Mouse (Mus musculus) G1E (cell line): ENCODE measurements at regions not wholly inside any gene's neighbourhood (a gene's known extent, or its start where the extent isn't known, plus 50 kb on each side); places are given as distances from the start of the nearest gene placed in this dataset.
A peak's percentile ranks its signal among the peaks of the same experiment; 100 is the strongest.

Source experiments
- ATAC-seq: 2 replicates; pipeline ENCODE4 v1.8.0; 2016; ENCODE audit warnings: mild to moderate bottlenecking; ENCODE audit not compliant: insufficient number of reproducible peaks, poor library complexity, low FRiP score, severe bottlenecking; ENCODE audit errors: extremely low read depth
- DNase-seq: peaks from one replicate; pipeline ENCODE4 v3.0.0; 2012; ENCODE audit warnings: low spot score
- H3K27me3 ChIP-seq: 2 replicates; pipeline ENCODE4 v1.6.1; 2012; ENCODE audit warnings: mild to moderate bottlenecking, low read length, inconsistent platforms; ENCODE audit not compliant: insufficient read depth
- H3K36me3 ChIP-seq: replicated peaks from 2 replicates; pipeline ENCODE3; 2012; ENCODE audit warnings: mild to moderate bottlenecking, inconsistent platforms
- H3K4me1 ChIP-seq: 2 replicates; pipeline ENCODE4 v1.6.1; 2012; ENCODE audit warnings: low read depth, low read length, inconsistent platforms, mixed read lengths; ENCODE audit not compliant: insufficient read depth
- H3K4me3 ChIP-seq: 2 replicates; pipeline ENCODE4 v1.5.1; 2012; ENCODE audit warnings: low read depth, mild to moderate bottlenecking, inconsistent platforms, low read length, moderate library complexity, mixed read lengths
- H3K9me3 ChIP-seq: replicated peaks from 2 replicates; pipeline ENCODE4 v1.6.1; 2012; ENCODE audit warnings: inconsistent platforms
- CTCF ChIP-seq: IDR thresholded peaks from 2 replicates; pipeline ENCODE4 v1.5.1; 2012; ENCODE audit warnings: low read depth, low read length, inconsistent platforms, mixed read lengths
- GATA1 ChIP-seq: IDR thresholded peaks from 2 replicates; pipeline ENCODE4 v1.6.1; 2012; ENCODE audit warnings: borderline replicate concordance, low read length, inconsistent platforms, mixed read lengths
- GATA2 ChIP-seq: IDR thresholded peaks from 2 replicates; pipeline ENCODE4 v1.6.1; 2012; ENCODE audit warnings: low read depth, low read length, inconsistent platforms, borderline replicate concordance
- POLR2AphosphoS5 ChIP-seq: IDR thresholded peaks from 2 replicates; pipeline ENCODE4 v1.6.1; 2012; ENCODE audit warnings: low read depth, low read length, inconsistent platforms; ENCODE audit not compliant: insufficient replicate concordance
- TAL1 ChIP-seq: conservative IDR thresholded peaks from 2 replicates; pipeline ENCODE4 v1.6.1; 2012; ENCODE audit warnings: low read depth, low read length, inconsistent platforms, mixed read lengths

DNA sequence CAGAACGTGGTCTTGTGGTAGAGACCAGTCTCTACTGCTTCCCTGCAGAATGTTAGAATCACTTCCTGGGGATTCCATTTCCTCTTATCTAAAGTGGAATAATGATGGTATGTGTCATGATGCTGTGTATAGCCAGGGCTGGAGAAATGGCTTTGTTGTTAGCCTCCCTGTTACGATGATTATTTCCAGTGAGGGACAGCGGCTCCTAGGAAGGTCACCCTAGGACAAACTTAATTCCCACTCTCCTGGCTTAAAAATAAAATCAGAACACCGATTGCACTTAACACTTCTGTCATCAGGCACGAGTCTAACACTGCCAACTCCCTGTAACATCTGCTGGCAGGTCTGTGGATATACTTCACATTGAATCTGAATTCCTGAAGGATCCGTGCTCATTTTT, 151.9 kb upstream of the Hs3st2 start:
- no peaks in the 10 kb centered on the region for H3K36me3 ChIP-seq

GRCm38 (mm10) chr7:121247845-121248244, 143.8 kb upstream of the Hs3st2 start:
- Histone ChIP-seq H3K4me3 (no peak overlapping the region), H3K36me3 (no peaks in the 10 kb centered on the region), H3K9me3 (peaks cover 7% of the 10 kb centered on the region), H3K27me3 (no peaks in the 10 kb centered on the region), H3K4me1 (no peaks in the 10 kb centered on the region)
- TF ChIP-seq GATA2 (no peak), GATA1 (no peak), POLR2AphosphoS5 (no peak), TAL1 (no peak), CTCF (no peak)
- DNase-seq (no peak), ATAC-seq (no peak)

More for the DNA sequence above, 151.9 kb upstream of the Hs3st2 start:
- H3K9me3 ChIP-seq, result no peaks in the 10 kb centered on the region
- TF ChIP-seq TAL1, result no peak
- TF ChIP-seq POLR2AphosphoS5, result no peak
- no peak for TF ChIP-seq CTCF
- TF ChIP-seq GATA2, result no peak
- TF ChIP-seq GATA1, result no peak
- DNase-seq, result no peak
- no peaks in the 10 kb centered on the region for H3K4me1 ChIP-seq
- no peaks in the 10 kb centered on the region for H3K27me3 ChIP-seq
- ATAC-seq, result no peak
- H3K4me3 ChIP-seq, result no peak overlapping the region

DNA sequence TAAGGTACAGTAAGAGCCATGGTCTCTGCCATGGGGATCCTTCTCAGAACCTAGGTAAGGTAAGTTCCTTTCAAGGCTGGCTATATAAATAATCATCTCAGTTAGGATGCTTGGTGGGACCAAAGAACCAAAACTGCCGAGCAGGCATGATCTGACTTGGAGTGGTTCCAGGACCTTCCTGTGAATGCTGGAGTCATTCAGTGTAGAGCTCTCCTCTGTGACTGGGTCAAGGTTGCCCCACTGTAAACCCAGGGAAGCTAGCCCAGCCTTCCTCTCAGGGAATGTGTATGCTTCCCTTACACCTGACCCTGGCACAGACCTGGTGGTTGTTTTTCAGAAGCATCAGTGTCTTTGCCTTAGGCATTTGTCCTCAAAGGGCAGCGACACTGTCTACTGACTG, 134.2 kb upstream of the Hs3st2 start:
- Histone ChIP-seq H3K4me1 (no peaks in the 10 kb centered on the region), H3K9me3 (no peaks in the 10 kb centered on the region), H3K36me3 (no peaks in the 10 kb centered on the region), H3K27me3 (peaks cover 6% of the 10 kb centered on the region), H3K4me3 (no peak overlapping the region)
- ATAC-seq (no peak), DNase-seq (no peak)
- TF ChIP-seq GATA2 (no peak), TAL1 (no peak), POLR2AphosphoS5 (no peak), GATA1 (no peak), CTCF (no peak)

DNA sequence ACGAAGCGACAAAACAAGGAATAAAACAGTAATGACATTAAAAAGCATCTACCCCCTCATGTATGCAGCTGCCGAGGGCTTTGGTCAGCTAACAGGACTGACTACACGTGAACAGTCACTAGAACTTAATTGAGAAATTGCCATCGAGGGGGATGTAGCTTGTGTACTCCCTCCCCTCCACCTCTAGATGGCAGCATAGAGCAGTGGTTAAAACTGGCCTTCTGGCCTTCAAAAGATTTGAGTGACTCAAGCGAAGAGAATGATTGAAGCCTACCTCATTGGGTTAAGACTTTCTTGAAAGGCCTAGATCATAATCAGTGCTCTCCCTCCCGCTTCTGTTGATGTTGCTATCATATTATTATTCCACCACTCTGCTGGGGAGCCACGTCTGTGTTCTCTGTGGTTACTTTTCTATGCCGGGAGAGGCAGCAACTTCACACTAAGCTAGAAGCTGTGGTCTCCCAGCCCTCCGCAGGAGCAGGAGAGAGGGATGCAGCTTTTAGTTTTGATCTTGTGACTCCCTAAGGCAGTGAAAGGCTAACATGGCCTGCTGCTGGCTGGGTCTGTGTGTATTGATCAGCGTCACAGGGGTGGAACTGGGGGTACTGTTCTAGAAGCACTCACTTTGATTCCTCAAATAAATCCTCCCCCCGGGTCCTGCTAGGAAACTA, 132.7 kb upstream of the Hs3st2 start:
- Histone ChIP-seq H3K36me3 (no peaks in the 10 kb centered on the region), H3K27me3 (peaks cover 6% of the 10 kb centered on the region), H3K4me1 (no peaks in the 10 kb centered on the region), H3K4me3 (no peak overlapping the region), H3K9me3 (no peaks in the 10 kb centered on the region)
- no peak for TF ChIP-seq POLR2AphosphoS5
- peak; percentile 97 for TF ChIP-seq CTCF
- TF ChIP-seq TAL1, result no peak
- no peak for TF ChIP-seq GATA2
- no peak for TF ChIP-seq GATA1
- ATAC-seq (no peak), DNase-seq (peak; percentile 47)

- Histone ChIP-seq H3K4me1 (no peaks in the 10 kb centered on the region), H3K27me3 (peaks cover 6% of the 10 kb centered on the region), H3K36me3 (no peaks in the 10 kb centered on the region), H3K4me3 (no peak overlapping the region), H3K9me3 (no peaks in the 10 kb centered on the region)
- ATAC-seq (no peak), DNase-seq (no peak)
- no peak for TF ChIP-seq GATA2
- no peak for TF ChIP-seq CTCF
- TF ChIP-seq TAL1, result no peak
- TF ChIP-seq GATA1, result no peak
- TF ChIP-seq POLR2AphosphoS5, result no peak
Measured at GRCm38 (mm10) chr7:121259497-121260009, 132.1 kb upstream of the Hs3st2 start.

DNA sequence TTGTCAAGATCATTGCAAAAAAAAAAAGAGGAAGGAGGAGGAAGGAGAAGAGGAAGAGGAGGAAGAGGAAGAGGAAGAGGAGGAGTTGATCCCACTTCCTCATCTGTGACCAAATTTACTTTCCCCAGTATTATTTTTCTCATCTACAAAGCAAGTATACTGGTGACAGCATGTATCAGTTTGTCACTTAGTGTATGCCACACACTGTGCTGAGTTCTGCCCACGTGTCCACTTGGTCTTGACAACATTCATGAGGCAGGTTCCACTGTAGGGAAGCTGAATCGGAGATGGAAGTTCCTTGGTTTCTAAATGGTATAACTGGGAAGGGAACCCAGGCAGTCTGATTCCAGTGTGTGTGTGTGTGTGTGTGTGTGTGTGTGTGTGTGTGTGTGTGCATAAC, 122.3 kb upstream of the Hs3st2 start:
- Histone ChIP-seq H3K4me1 (no peaks in the 10 kb centered on the region), H3K36me3 (no peaks in the 10 kb centered on the region), H3K4me3 (no peak overlapping the region), H3K27me3 (no peaks in the 10 kb centered on the region), H3K9me3 (no peaks in the 10 kb centered on the region)
- TF ChIP-seq GATA2 (no peak), POLR2AphosphoS5 (no peak), TAL1 (no peak), GATA1 (no peak), CTCF (no peak)
- no peak for ATAC-seq
- no peak for DNase-seq
